Mouse (Mus musculus): ENCODE results near the gene Naxd.
A peak's percentile ranks its signal among the peaks of the same experiment; 100 is the strongest.
"Not testable (repeated sequence)": the region's sequence is repeated elsewhere in the genome, so short reads cannot be mapped to it uniquely, and the experiment has no call there.

Gene Naxd

DNA sequence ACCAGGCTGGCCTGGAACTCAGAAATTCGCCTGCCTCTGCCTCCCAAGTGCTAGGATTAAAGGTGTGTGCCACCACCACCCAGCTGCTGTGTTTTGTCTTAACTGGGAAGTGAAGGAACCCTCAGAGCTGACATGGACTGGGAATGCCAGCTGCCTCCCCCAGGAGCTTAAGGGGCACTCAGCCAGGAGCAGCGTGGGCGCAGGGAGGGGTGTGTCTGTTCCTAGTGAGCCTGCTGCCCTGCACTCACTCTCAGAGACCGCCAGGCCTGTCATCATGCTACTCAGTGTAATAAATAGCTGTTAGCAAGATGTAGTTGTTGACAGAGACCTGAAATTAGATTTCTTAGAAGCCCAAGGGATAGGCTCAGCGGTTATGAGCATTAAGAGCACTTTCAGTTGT is 13.7 kb downstream of the Naxd start:
- DNase-seq (ENCODE audit: inconsistent age in 2 of 2, low spot score in 1 of 2), result no peak

DNA sequence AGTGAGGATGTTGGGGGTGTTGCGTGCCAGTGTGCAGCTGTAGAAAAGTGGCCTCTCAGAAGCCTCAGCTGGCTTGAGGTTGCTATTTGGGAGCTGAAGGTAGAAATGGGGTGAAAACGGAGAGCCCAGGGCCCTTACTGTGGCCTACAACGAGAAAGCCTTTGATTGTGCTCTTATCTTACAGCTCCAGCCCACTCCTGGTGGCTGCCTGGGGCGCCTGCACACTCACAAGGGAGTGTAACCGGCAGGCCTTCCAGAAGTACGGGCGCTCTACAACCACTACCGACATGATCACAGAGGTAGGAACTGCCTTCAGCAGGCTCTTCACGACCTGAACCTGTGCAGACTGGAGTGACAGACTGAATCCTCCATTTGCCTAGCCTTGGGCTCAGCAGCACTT is 15.4 kb downstream of the Naxd start:
- no peak for DNase-seq (ENCODE audit: inconsistent age in 2 of 2, low spot score in 1 of 2)

DNA sequence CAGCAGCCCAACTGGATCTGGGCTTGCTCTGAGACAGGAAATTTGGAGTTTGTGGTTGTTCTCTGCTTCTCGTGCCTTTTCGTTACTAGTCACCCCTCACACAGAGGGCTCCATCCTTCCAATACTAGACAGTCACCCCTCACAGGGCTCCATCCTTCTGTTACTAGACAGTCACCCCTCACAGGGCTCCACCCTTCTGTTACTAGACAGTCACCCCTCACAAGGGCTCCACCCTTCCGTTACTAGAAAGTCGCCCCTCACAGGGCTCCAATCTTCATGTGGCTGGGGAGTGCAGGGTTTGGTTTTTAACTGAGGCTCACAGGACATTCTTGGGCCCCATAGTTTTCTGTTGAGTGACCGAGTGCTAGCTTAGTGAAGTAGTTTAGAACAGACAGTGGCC is 15.9 kb downstream of the Naxd start:
- no peak for DNase-seq (ENCODE audit: inconsistent age in 2 of 2, low spot score in 1 of 2)

DNA sequence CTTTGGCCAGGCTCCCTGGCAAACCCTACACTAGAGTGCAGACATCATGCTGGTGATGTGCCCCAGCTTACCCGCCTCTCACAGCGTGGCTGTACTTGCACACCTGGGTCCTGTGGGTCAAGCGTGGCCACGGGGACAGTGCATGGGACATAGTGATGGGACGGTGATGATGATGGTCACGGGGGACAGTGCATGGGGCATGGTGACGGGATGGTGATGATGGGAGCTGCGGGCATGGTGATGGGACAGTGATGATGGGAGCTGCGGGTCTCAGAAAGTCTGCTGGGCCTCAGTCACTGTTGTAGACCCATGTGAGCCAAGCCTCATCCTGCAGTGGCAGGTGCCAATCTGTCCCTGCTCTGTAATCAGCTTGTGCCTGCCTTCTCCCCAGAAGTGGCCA is 19.0 kb downstream of the Naxd start:
- DNase-seq (ENCODE audit: inconsistent age in 2 of 2, low spot score in 1 of 2), result no peak

DNA sequence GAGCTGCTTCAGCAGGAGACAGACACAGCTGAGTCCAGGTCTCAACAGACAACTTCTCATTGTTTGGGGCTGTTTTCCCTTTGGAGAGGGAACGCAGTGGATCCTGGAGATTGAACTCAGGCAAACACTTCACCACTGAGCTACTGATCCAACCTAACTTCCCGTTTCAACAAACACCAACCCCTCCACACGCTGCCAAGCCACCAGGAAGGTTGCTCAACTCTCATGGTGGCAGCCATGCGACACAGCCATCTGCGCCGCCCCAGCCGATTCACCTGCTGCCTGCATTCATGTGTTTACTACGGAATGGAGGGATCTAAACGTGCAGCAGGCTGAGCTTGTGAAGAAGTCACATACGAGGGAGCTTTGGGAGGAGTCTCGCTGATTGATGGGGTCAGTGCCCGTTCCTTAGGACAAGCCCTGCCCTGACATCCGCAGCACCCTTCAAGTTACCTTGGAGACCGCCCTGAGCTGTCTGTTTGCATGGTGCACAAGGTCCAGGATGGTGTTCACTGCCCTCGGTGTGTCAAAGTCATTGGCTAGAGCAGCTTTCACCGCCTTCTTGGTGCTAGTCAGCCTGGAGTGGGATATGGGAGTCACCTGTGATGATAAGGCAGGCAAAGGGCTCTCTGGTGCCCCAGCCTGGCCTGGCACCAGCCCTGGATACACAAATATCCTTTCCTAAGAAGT is 20.2 kb downstream of the Naxd start:
- no peak for DNase-seq (ENCODE audit: inconsistent age in 2 of 2, low spot score in 1 of 2)

DNA sequence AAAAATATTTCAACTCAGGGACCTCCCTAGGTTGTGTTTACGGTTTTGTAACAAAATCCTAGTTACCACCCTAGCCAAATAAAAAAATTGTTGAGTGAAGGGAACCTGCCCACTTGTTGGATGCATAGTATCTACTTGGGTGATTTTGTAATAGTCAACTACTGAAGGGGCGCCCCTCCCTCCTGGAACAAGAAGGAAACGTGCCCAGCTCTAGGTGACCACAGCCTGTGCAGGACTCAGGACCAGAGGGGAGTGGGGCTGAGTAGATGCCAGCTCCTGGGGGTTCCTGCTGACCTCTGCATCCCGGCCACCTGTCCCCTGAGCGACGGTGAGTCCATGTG is 20.7 kb downstream of the Naxd start:
- no peak for DNase-seq (ENCODE audit: inconsistent age in 2 of 2, low spot score in 1 of 2)

DNA sequence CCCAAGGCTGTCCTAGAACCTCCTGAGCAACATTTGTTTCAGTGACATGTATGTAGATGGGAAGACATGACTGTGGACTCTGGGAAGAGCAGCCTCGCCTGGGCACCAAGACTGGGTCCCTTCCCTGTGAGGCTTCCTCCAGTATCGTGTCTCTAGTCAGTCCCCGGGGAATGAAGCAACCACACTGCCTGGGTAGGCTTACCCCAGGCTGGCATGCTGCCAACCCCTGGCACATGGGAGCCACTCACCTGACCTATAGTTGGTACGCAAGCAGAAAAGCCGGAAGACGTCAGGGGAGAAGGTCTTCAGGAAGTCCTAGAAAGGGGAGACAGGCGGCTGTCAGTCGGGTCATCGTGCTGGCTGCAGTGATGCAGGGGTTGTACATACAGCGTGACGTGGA is 21.4 kb downstream of the Naxd start:
- no peak for DNase-seq (ENCODE audit: inconsistent age in 2 of 2, low spot score in 1 of 2)

DNA sequence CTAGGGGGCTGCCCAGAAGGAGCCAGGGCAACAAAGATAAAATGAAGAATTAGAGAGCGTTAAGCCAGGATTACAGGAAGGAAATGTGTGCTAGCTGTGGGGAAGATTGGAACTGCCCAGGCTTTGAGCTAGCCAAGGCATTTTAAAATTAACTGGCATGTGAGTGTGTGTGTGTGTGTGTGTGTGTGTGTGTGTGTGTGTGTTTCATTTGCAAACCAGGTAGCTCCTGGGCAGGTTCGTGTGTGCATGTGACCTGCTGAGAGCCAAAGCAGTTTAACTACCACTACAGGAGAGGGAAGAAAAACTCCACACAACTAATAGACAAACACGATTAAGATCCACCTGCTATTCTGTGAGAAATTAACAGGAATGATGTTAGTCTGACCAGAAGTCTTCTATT is 26.0 kb downstream of the Naxd start:
- DNase-seq (ENCODE audit: inconsistent age in 2 of 2, low spot score in 1 of 2), result no peak

DNA sequence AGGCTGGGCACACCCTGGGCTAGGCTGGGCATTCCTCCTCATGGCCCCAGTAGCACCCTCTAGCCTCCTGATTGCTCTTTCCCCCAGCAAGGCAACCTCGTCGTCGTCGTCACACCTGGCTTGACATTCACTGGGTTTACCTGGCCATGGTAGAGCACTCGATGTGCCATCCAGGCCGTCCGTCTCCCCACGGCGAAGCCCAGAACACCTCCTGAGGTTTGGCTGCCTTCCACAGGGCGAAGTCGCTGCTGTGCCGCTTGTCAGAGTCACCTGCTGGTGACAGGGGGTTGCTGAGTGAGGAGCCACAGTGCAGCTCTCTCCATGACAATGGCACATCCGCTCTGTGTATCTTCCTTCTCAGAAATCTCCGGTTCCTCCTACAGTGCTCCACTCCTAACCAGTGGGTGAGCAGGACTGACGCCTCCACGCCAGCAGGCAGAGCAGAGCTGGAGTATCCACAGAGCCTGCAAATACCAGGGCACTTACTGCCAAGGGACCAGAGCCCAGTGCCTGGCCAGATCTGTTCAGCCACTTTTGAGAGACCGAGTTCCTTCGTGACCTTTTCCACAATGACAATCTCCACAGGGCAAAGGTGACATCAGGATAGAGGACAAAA is 33.0 kb downstream of the Naxd start:
- DNase-seq (ENCODE audit: inconsistent age in 2 of 2, low spot score in 1 of 2), result peak in 1 of 2 experiments; percentile 55

DNA sequence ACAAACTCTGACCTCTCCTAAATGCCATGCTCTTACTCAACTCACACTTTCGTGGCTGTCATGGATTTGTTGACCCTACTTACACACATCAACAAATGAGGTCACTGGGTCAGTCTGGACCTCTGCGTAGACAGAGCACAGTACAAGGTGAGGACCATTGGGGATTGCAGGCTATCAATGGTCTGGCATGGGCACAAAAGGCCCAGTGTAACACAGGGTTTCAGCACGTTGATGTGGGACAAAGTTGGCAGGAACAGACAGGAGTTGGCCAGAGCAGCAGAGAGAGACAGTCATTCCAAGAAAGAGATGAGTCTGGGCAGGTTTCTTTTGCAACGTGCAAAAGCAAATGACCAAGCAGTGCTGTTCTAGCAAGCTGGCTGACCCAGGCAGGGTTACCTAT is 33.5 kb downstream of the Naxd start:
- no peak for DNase-seq (ENCODE audit: inconsistent age in 2 of 2, low spot score in 1 of 2)

DNA sequence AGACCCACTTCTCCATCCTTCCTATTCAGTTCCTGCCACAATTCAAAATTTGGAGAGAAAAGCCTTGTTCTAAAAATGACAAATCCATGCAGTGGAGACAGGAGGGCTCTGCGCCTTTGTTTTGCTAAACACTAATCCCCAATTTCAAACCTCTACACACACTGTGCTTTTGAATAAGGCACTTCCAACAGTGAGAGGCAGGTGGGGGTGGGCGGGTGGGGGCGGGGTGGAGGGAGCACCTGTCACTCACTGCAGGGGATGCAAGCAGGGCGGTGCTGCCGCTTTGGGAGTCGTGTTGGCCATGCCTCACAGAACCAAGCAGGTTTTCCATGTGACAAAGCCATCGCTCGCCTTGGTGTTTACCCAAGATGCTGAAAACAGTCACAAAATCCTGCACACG is 37.2 kb downstream of the Naxd start:
- no peak for DNase-seq (ENCODE audit: inconsistent age in 2 of 2, low spot score in 1 of 2)

DNA sequence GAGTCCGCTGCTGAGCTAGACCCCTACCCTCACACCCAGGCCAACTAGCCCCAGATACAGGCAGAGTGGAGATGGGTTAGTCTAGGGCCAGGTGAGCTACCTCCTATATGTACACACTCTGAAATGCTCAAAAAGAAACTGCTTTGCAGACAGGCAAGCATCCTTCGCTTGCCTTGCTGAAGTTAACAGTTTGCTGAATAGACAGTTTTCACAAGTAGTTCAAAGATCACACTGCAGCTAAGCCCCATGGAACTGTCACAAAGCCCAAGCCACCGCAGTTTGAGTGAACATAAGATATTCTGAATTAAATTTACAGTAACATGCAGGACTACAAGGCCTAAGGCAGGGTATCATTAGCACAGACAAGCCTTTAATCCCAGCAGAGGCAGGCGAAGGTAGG is 41.7 kb downstream of the Naxd start:
- no peak for DNase-seq (ENCODE audit: inconsistent age in 2 of 2, low spot score in 1 of 2)

DNA sequence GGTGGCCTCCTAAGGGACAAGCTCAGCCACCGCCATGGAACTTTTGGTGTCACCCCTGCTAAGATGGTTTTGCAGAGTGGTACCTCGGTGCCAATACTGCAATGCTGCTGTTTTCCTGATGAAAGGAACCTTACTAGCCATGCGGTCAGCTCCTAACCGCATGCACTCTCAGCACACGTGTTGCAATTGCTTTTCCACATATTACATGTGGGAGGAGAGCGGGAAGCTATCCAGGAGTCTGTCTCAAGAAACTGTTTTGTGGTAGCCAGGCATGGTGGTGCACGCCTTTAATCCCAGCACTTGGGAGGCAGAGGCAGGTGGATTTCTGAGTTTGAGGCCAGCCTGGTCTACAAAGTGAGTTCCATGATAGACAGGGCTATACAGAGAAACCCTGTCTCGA is 42.9 kb downstream of the Naxd start:
- no peak for DNase-seq (ENCODE audit: inconsistent age in 2 of 2, low spot score in 1 of 2)

DNA sequence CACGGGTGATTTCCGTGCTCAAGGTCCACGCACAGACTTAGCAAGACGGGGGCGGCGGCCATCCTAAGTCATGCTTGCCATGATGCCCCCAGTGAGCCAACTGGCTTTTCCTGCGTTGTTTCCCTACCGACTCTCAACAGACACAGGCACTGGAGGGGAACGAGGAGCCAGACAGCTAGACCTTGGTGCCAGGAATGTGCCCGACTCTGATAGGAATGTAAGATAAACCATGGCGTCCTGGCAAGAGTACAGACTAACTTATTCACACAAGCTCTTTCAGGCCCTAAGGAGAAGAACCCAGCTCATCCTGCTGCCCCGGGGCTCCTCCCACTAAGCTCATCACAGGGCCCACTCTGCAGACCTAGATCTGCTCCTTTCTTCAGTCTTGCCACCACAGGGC is 44.7 kb downstream of the Naxd start:
- no peak for DNase-seq (ENCODE audit: inconsistent age in 2 of 2, low spot score in 1 of 2)

DNA sequence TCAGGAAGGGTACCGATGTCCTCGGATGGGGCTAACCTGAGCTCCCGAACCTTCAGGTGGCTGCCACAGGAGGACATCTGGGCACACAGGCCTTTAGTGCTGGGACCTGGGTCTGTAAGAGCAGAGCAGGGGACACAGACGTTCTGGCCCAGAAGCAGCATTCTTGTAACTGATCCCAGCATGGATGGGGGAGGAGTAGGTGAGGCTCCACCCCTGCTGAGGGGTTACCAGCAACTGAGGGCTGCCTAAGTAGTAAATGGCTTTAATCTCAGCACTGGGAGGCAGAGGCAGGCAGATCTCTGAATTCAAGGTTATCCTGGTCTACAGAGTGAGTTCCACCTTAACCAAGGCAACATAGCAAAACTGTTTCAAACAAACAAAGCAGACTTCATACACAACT is 45.6 kb downstream of the Naxd start:
- DNase-seq (ENCODE audit: inconsistent age in 2 of 2, low spot score in 1 of 2), result no peak

DNA sequence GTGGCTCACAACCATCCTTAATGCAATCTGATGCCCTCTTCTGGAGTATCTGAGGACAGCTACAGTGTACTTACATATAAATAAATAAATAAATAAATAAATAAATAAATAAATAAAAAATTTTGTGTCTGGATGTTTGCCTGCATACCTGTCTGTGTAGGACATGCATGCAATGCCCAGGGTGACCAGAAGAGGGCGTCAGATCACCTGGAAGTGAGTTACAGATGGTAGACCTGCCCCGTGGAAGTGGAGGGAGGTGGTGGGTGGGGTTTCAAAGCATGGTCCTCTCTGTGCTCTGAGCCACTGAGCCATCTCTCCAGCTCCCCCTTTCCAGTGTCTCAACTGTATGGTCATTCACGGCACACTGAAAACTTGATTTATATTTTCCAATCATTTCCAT is 47.1 kb downstream of the Naxd start:
- DNase-seq (ENCODE audit: inconsistent age in 2 of 2, low spot score in 1 of 2), result peak; percentile 50 to 81

DNA sequence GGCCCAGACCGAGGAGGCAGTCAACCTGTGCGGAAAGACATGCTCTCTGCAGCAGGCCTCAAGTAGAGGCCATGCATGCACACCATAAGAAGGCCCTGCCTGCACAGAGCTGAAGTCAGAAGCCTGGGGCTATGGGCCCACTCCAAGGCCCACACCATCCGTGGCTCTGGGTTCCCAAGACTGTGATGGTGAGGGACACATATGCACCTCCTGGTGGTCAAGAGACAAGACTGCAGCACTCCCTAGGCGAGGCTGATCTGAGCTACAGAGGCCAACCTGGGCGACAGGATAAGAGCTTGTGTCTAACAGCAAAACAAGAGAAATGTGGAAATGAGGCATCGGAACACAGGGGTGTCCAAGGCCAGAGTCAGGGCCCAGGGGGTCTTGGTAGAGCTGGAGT is 49.8 kb downstream of the Naxd start:
- no peak for DNase-seq (ENCODE audit: inconsistent age in 2 of 2, low spot score in 1 of 2)

DNA sequence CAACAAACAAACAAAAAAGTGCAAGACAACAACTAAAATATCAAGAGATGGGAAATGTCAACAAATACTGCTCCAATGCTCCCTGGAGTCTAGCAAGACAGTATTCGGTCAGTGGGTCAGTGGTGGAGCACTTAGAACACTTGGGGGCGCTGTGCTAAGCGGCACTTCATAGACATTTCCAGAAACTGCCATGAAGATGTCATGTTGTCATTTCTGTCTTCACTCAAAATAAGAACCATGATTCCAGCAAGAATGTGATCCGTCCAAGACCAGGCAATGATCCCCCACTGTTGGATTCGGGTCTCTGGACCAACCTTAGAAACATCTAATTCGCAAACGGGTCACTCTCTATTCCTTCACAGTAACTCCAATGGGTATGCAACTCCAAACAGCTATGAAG is 52.4 kb downstream of the Naxd start:
- peak; percentile 59 to 87 for DNase-seq (ENCODE audit: inconsistent age in 2 of 2, low spot score in 1 of 2)

DNA sequence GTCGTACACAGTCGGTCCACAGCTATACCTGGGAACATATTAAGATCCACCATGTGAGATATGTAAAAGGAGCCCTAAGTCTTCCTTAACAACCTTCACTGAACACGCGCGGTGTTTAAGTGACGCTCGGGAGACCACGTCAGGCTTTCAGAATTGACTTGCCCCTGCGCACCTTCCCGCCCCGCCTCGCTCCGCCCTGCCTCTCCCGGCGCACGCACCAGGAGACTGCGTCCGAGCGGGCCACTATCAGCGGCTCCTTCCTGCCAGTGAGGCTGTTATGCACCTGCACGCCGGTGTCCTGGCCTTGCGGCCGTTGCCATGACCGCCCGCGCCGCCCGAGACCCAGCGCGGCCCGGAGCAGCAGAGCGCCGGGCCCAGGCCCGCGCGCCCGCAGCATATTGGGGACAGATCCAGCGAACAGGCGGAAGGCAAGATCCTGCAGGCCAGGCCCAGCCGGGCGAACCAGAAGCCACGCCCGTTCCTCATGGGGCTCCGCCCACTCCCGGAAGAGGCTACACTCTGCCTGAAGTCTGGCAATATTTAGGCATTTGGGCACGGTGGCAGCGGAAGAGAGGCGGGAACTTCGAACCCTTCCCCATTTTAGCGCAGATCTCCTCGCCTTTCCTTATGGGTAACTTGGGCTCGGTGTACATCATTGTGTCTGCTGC is 53.1 kb downstream of the Naxd start, which contains the start of gene Cars2:
Gene Cars2, minus strand, starts transcription at position 503 of the 668 bp plus-strand sequence.
- peak; percentile 95 to 98 for DNase-seq (ENCODE audit: inconsistent age in 2 of 2, low spot score in 1 of 2)

DNA sequence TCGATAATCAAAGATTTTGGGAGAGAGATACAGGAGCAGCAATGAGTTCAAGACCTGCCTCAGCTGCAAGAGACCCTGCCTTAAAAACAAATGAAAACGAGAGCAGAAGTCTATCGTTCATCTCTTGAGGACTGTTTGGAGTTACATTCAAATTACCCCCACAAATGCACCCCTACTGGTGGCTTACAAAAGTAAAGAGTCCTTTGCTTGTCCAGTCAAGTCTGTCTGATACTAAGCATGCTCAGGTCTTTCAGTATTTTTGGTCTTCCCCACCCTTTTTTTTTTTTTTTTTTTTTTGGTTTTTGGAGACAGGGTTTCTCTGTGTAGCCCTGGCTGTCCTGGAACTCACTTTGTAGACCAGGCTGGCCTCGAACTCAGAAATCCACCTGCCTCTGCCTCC is 54.2 kb downstream of the Naxd start:
- not testable (repeated sequence) for DNase-seq (ENCODE audit: inconsistent age in 2 of 2, low spot score in 1 of 2)

DNA sequence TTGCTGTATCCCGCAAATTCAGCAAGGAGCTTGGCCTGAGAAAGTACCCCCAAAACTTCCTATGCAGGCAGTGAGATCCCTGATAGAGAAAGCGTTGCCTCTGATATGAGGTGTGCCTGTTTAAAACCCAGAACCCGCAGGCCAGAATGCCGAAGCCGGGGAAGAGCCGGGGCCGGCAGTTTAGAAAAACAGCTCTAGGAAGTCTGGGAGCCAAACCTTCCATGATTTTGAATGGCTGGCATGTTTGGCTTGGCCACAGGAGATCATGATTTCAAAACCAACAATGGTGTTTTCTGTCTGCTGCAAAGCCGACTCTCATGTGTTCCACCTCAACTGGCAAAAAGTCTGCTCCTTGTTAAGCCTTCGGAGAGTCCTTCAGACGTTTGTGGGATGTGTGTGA is 55.1 kb downstream of the Naxd start:
- no peak for DNase-seq (ENCODE audit: inconsistent age in 2 of 2, low spot score in 1 of 2)

All from adrenal gland, adult (tissue).